Mouse (Mus musculus): Measurements from ENCODE around the gene Shq1.

GRCm38 (mm10) chr6:100563552-100564341 is 107.2 kb downstream of the Shq1 start:
- TF ChIP-seq CTCF (IDR thresholded peaks at IDR 0.05; ENCODE audit: low read depth, low read length) (no peak), GATA1 (IDR thresholded peaks at IDR 0.05; ENCODE audit: borderline replicate concordance, low read length) (no peak), POLR2AphosphoS5 (IDR thresholded peaks at IDR 0.05; ENCODE audit: insufficient replicate concordance, low read depth, low read length) (no peak), TAL1 (conservative IDR thresholded peaks at IDR 0.05; ENCODE audit: low read depth, low read length) (no peak)

All from G1E (cell line).